Mouse (Mus musculus): ENCODE measurements around the gene Mrnip. TPM values are rescaled to one million over a fixed set of nuclear protein-coding genes. Genes with fewer than 3 reads are reported as not detected.

Gene Mrnip
- total RNA-seq, 1 experiment from 2014 or later: 5.4 TPM

DNA sequence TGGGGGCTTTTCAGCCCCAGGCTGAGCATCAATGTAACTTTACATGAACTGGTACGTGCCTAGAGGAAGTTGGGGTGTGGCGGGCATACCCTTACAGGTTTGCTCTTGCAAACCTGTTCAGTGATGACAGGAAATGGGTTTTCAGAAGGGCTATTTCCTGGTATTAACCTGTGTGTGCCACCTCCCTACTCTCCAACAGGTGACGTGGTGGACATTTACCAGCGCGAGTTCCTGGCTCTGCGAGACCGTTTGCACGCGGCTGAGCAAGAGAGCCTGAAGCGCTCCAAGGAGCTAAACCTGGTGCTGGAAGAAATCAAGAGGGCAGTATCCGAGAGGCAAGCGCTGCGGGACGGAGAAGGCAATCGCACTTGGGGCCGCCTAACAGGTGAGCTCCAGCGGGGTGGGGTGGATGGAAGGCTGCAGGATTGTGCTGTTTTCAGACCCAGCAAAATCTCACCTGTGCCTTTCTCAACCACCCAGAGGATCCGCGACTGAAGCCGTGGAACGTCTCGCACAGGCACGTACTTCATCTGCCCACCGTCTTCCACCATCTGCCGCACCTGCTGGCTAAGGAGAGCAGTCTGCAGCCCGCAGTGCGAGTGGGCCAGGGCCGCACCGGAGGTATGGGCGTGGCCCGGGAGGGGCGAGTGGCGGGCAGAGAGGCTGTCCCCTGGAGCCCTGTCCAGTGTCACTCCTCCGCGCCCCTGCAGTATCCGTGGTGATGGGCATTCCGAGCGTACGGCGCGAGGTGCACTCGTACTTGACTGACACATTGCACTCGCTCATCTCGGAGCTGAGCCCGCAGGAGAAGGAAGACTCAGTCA lies 56.4 kb downstream of the Mrnip start:
- ATAC-seq (replicated peaks in 1 of 2; ENCODE audit: insufficient read depth in 1 of 2, low FRiP score in 2 of 2, low TSS enrichment in 1 of 2, low read depth in 1 of 2, poor library complexity in 2 of 2, severe bottlenecking in 2 of 2): no peak

DNA sequence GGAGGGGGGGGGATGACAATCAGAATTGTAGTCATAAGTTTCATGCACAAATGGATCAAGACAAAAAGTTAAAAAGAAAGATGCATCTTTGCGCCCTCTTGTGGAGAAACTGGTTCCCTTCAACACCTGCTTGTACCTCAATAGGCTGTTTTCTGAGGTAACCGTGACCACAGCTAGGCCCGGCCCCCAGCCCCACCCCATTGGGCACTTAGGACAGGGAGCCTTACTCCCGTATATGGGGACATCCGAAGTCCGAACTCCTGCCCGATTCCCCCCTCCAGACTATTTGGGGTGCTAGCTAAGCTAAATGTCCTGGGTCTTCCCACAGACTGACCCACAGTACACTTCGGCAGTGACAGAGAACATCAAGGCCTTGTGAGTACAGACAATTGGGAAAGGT lies 57.2 kb downstream of the Mrnip start:
- no peak for ATAC-seq (replicated peaks in 1 of 2; ENCODE audit: insufficient read depth in 1 of 2, low FRiP score in 2 of 2, low TSS enrichment in 1 of 2, low read depth in 1 of 2, poor library complexity in 2 of 2, severe bottlenecking in 2 of 2)

DNA sequence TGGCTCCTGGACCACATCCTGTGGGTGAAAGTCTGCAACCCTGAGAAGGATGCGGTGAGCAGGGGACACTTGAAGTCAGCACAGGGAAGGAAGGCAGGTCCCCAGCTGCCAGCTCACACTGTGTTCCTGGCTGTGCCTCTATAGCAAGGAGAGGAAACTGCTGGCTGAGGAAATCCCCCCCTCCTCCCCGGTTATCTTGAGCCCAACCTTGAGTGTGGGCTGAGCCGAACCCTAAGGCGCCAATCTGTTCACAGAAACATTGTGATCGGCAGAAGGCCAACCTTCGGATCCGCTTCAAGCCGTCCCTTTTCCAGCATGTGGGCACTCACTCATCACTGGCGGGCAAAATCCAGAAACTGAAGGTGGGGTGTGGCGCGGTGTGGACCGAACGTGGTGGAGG lies 58.8 kb downstream of the Mrnip start:
- peak; percentile 71 to 86 for ATAC-seq (replicated peaks in 1 of 2; ENCODE audit: insufficient read depth in 1 of 2, low FRiP score in 2 of 2, low TSS enrichment in 1 of 2, low read depth in 1 of 2, poor library complexity in 2 of 2, severe bottlenecking in 2 of 2)

- no peak for ATAC-seq (replicated peaks in 1 of 2; ENCODE audit: insufficient read depth in 1 of 2, low FRiP score in 2 of 2, low TSS enrichment in 1 of 2, low read depth in 1 of 2, poor library complexity in 2 of 2, severe bottlenecking in 2 of 2)
These were observed 59.7 kb downstream of the Mrnip start for GRCm38 (mm10) chr11:50233993-50234392.

GRCm38 (mm10) chr11:50234606-50235005 lies 60.4 kb downstream of the Mrnip start:
- no peak for ATAC-seq (replicated peaks in 1 of 2; ENCODE audit: insufficient read depth in 1 of 2, low FRiP score in 2 of 2, low TSS enrichment in 1 of 2, low read depth in 1 of 2, poor library complexity in 2 of 2, severe bottlenecking in 2 of 2)

GRCm38 (mm10) chr11:50236540-50236936 lies 62.3 kb downstream of the Mrnip start:
- peak; percentile 55 to 59 for ATAC-seq (replicated peaks in 1 of 2; ENCODE audit: insufficient read depth in 1 of 2, low FRiP score in 2 of 2, low TSS enrichment in 1 of 2, low read depth in 1 of 2, poor library complexity in 2 of 2, severe bottlenecking in 2 of 2)

DNA sequence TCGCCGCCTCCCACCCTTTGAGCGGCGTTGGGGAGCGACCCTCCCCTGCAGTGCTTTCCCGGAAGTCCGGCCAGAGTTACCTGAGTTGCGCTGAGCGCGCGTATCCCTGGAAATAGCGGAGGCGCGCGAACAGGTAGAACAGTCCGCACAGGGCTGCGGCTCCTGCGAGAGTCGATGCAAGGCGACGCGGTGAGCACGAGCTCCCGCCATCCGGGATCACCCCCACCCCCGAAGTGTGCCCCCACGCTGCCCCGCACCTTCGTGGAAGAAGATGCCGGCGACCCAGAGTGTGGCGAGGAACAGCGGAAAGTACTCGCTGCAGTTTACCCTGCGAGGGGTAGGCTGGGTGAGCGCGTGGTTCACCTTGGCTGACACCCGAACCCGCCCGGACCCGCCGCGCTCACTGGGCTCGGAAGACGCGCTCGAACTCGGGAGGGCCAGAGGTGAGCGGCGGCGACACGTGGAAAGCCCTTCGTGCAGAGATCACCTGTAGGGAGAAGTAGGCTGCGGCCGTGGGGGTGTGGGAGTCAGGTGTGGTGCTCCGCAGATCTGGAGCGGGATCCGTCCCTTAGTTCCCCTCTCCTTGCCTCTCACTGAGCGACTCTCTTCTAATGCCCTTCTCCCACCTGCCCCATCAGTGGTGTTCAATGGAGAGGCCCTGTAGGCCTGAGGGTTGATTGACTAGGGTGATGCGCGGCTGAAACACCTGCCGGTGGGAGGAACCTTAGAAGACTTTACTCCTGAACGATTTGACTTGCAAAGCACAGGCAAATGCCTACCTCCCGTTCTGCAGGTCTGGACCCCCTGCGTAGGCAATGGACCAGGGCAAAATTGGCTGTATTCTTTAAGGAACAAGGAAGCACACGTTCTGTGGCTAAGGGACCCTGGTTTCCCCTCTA lies 62.9 kb downstream of the Mrnip start:
- ATAC-seq (replicated peaks in 1 of 2; ENCODE audit: insufficient read depth in 1 of 2, low FRiP score in 2 of 2, low TSS enrichment in 1 of 2, low read depth in 1 of 2, poor library complexity in 2 of 2, severe bottlenecking in 2 of 2): no peak

GRCm38 (mm10) chr11:50238324-50238723 lies 64.1 kb downstream of the Mrnip start, which contains the start of gene Ltc4s:
Gene Ltc4s, minus strand, starts transcription at chr11:50238616.
- peak in 1 of 2 experiments; percentile 38; a peak in 1 of 4 replicates for ATAC-seq (replicated peaks in 1 of 2; ENCODE audit: insufficient read depth in 1 of 2, low FRiP score in 2 of 2, low TSS enrichment in 1 of 2, low read depth in 1 of 2, poor library complexity in 2 of 2, severe bottlenecking in 2 of 2)

DNA sequence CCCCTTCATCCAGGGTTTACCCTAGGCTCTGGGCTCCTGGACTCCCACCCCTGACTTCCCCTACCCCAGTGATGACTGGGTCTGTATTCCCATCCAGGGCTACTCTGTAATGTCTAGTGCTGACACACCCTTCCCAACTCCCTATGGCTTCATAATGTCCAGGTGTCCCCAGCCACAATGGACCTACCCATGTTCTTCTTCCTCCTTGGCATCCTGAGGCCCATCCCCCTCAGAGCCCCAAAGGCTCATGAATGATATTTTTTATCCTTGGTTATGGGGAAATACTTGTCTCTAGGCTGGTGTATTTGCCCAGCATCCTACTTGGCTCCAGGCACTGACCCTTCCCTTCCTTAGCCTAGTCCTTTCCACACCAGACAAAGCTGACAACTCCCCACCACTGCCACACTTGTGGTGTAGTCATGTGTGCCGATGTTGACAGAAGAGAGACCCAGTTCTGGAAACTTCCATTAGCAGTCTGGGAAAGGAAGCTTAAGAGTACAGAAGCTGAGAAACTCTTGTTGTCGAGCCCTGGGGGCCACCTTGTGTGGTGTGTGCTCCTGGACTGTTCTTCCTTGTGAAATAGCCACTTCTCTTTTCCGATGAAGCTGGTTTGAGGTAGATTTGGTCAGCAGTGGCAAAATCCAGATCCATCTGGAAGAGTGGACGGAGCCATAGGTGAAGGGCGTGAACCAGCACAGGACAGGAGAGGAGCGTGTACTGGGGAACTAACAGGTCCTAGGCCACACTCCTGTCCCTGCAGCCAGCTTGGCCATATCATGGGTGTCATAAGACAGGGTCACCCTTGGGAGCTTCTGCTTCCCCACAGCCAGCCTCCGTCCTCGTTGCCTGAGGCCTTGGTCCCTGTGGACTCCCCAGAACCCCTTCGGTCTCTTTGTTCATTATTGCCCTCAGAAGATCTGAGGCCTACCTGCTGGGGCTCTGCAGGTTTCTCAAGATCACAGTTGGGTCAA lies 64.9 kb downstream of the Mrnip start:
- no peak for ATAC-seq (replicated peaks in 1 of 2; ENCODE audit: insufficient read depth in 1 of 2, low FRiP score in 2 of 2, low TSS enrichment in 1 of 2, low read depth in 1 of 2, poor library complexity in 2 of 2, severe bottlenecking in 2 of 2)

DNA sequence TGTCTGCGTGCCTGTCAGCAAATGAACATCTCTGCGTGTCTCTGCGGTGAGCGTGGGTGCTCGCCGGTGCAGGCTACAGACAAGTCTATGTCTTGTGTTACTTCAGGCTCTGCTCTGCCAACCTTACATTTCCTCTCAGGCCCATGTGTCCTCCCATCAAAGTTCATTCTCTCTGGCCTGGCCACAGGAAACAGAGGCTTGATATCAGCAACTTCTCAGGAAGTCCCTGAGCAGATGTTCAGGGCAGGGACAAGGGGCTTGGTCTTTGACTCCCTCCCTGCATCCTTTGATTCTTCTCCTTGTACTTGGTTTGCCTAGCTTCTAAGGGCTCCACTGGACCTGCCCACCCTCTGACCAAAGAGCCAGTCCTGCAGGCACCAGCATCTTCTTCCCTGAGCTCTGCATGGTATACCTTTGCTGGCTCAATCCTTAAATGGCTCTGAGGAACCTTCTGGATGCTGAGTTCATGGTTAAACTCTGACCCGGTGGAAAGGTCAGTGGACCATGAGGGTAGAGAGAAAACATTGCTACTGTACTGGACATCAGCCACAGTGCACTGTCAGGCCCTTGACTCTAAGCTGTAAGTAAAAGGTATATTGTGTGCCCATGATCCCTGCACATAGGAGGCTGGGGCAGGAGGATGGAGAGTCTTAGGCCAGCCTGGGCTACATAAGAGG lies 66.1 kb downstream of the Mrnip start:
- peak; percentile 48 to 51 for ATAC-seq (replicated peaks in 1 of 2; ENCODE audit: insufficient read depth in 1 of 2, low FRiP score in 2 of 2, low TSS enrichment in 1 of 2, low read depth in 1 of 2, poor library complexity in 2 of 2, severe bottlenecking in 2 of 2)

DNA sequence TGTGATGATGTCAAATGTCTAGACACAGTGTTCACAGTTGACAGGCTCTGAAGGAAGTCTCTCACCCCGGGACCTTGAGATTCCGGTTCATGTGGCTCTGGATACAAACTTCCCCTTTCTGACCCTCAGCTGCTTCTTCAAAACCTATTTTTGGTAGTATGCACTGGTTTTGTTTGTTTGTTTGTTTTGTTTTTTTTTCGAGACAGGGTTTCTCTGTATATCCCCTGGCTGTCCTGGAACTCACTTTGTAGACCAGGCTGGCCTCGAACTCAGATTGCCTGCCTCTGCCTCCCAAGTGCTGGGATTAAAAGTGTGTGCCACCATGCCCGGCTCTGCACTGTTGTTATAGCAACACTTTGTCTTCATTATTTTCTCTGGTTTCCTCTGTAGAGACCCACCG lies 69.7 kb downstream of the Mrnip start:
- no peak for ATAC-seq (replicated peaks in 1 of 2; ENCODE audit: insufficient read depth in 1 of 2, low FRiP score in 2 of 2, low TSS enrichment in 1 of 2, low read depth in 1 of 2, poor library complexity in 2 of 2, severe bottlenecking in 2 of 2)

DNA sequence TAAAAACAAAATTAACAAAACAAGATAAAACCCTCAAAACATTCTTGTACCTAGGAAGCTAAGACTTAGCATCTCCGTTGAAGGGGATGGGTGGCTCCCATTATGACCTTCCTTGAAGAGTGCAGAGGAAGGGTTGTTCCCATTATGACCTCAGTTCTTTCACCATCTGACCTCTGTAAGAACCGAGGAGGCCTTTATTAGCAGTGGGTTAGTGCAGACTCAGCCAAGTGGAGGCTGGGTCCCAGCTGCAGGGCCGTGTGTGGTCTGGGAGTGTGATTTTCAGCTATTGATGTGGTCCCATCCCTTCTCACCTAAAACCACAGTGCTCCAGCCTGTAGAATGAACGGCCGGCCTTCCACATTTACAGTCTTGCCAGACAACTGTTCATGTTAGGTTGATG lies 71.0 kb downstream of the Mrnip start:
- ATAC-seq (replicated peaks in 1 of 2; ENCODE audit: insufficient read depth in 1 of 2, low FRiP score in 2 of 2, low TSS enrichment in 1 of 2, low read depth in 1 of 2, poor library complexity in 2 of 2, severe bottlenecking in 2 of 2): no peak

GRCm38 (mm10) chr11:50248473-50249171 lies 74.4 kb downstream of the Mrnip start:
- no peak for ATAC-seq (replicated peaks in 1 of 2; ENCODE audit: insufficient read depth in 1 of 2, low FRiP score in 2 of 2, low TSS enrichment in 1 of 2, low read depth in 1 of 2, poor library complexity in 2 of 2, severe bottlenecking in 2 of 2)

Data from hematopoietic stem cell, adult 5-6 weeks (primary cell).